Mouse (Mus musculus): ENCODE results near the gene Slc22a17. TPM values are rescaled to one million over a fixed set of nuclear protein-coding genes. Genes with fewer than 3 reads are reported as not detected.

The Slc22a17 gene
- polyA plus RNA-seq, 1 experiment, result 0.01 TPM

GRCm38 (mm10) chr14:54868026-54868425 lies 44.9 kb downstream of the Slc22a17 start:
- TF ChIP-seq TAL1 (IDR thresholded peaks at IDR 0.05; ENCODE audit: low read length) (no peak), GATA1 (IDR thresholded peaks at IDR 0.05; ENCODE audit: low read length) (no peak)
- Histone ChIP-seq H3K27me3 (ENCODE audit: control insufficient read depth) (no peaks in the 10 kb centered on the region), H3K4me1 (ENCODE audit: control insufficient read depth) (peaks cover 16% of the 10 kb centered on the region), H3K9me3 (ENCODE audit: control insufficient read depth, low read length) (no peaks in the 10 kb centered on the region; the same call in 1 of the 2 replicates), H3K4me3 (replicated peaks) (no peak overlapping the region), H3K36me3 (ENCODE audit: control insufficient read depth) (no peaks in the 10 kb centered on the region)

- TF ChIP-seq TAL1 (IDR thresholded peaks at IDR 0.05; ENCODE audit: low read length) (no peak), GATA1 (IDR thresholded peaks at IDR 0.05; ENCODE audit: low read length) (no peak)
- no peak overlapping the region for H3K4me3 ChIP-seq (replicated peaks)
- H3K27me3 ChIP-seq (ENCODE audit: control insufficient read depth), result no peaks in the 10 kb centered on the region
- no peaks in the 10 kb centered on the region; the same call in 1 of the 2 replicates for H3K9me3 ChIP-seq (ENCODE audit: control insufficient read depth, low read length)
- peaks cover 16% of the 10 kb centered on the region for H3K4me1 ChIP-seq (ENCODE audit: control insufficient read depth)
- H3K36me3 ChIP-seq (ENCODE audit: control insufficient read depth), result no peaks in the 10 kb centered on the region
Measured at GRCm38 (mm10) chr14:54866936-54867335, 46.0 kb downstream of the Slc22a17 start.

GRCm38 (mm10) chr14:54866268-54866667 lies 46.7 kb downstream of the Slc22a17 start:
- no peaks in the 10 kb centered on the region for H3K27me3 ChIP-seq (ENCODE audit: control insufficient read depth)
- H3K4me1 ChIP-seq (ENCODE audit: control insufficient read depth), result peaks cover 16% of the 10 kb centered on the region
- no peaks in the 10 kb centered on the region for H3K36me3 ChIP-seq (ENCODE audit: control insufficient read depth)
- TF ChIP-seq TAL1 (IDR thresholded peaks at IDR 0.05; ENCODE audit: low read length), result no peak
- TF ChIP-seq GATA1 (IDR thresholded peaks at IDR 0.05; ENCODE audit: low read length), result no peak
- no peaks in the 10 kb centered on the region; the same call in 1 of the 2 replicates for H3K9me3 ChIP-seq (ENCODE audit: control insufficient read depth, low read length)
- H3K4me3 ChIP-seq (replicated peaks), result no peak overlapping the region

GRCm38 (mm10) chr14:54865626-54866025 lies 47.3 kb downstream of the Slc22a17 start:
- Histone ChIP-seq H3K4me1 (ENCODE audit: control insufficient read depth) (peaks cover 16% of the 10 kb centered on the region), H3K4me3 (replicated peaks) (no peak overlapping the region), H3K36me3 (ENCODE audit: control insufficient read depth) (no peaks in the 10 kb centered on the region), H3K9me3 (ENCODE audit: control insufficient read depth, low read length) (no peaks in the 10 kb centered on the region; the same call in 1 of the 2 replicates), H3K27me3 (ENCODE audit: control insufficient read depth) (no peaks in the 10 kb centered on the region)
- no peak for TF ChIP-seq GATA1 (IDR thresholded peaks at IDR 0.05; ENCODE audit: low read length)
- TF ChIP-seq TAL1 (IDR thresholded peaks at IDR 0.05; ENCODE audit: low read length), result no peak

- Histone ChIP-seq H3K27me3 (ENCODE audit: control insufficient read depth) (no peaks in the 10 kb centered on the region), H3K36me3 (ENCODE audit: control insufficient read depth) (no peaks in the 10 kb centered on the region), H3K9me3 (ENCODE audit: control insufficient read depth, low read length) (no peaks in the 10 kb centered on the region; the same call in 1 of the 2 replicates), H3K4me3 (replicated peaks) (peak overlapping the region; percentile 81), H3K4me1 (ENCODE audit: control insufficient read depth) (peaks cover 16% of the 10 kb centered on the region)
- TF ChIP-seq GATA1 (IDR thresholded peaks at IDR 0.05; ENCODE audit: low read length) (no peak), TAL1 (IDR thresholded peaks at IDR 0.05; ENCODE audit: low read length) (no peak)
Measured at GRCm38 (mm10) chr14:54864313-54865036, 48.5 kb downstream of the Slc22a17 start.

GRCm38 (mm10) chr14:54863501-54864312 lies 49.2 kb downstream of the Slc22a17 start:
- H3K4me3 ChIP-seq (replicated peaks), result peak overlapping the region; percentile 81
- no peak for TF ChIP-seq GATA1 (IDR thresholded peaks at IDR 0.05; ENCODE audit: low read length)
- TF ChIP-seq TAL1 (IDR thresholded peaks at IDR 0.05; ENCODE audit: low read length), result no peak
- H3K27me3 ChIP-seq (ENCODE audit: control insufficient read depth), result no peaks in the 10 kb centered on the region
- no peaks in the 10 kb centered on the region; the same call in 1 of the 2 replicates for H3K9me3 ChIP-seq (ENCODE audit: control insufficient read depth, low read length)
- H3K4me1 ChIP-seq (ENCODE audit: control insufficient read depth), result peaks cover 16% of the 10 kb centered on the region
- H3K36me3 ChIP-seq (ENCODE audit: control insufficient read depth), result no peaks in the 10 kb centered on the region

GRCm38 (mm10) chr14:54860511-54860910 lies 52.4 kb downstream of the Slc22a17 start:
- Histone ChIP-seq H3K9me3 (ENCODE audit: control insufficient read depth, low read length) (no peaks in the 10 kb centered on the region), H3K4me1 (ENCODE audit: control insufficient read depth) (peaks cover 16% of the 10 kb centered on the region), H3K36me3 (ENCODE audit: control insufficient read depth) (no peaks in the 10 kb centered on the region), H3K27me3 (ENCODE audit: control insufficient read depth) (no peaks in the 10 kb centered on the region), H3K4me3 (replicated peaks) (no peak overlapping the region)
- no peak for TF ChIP-seq TAL1 (IDR thresholded peaks at IDR 0.05; ENCODE audit: low read length)
- no peak for TF ChIP-seq GATA1 (IDR thresholded peaks at IDR 0.05; ENCODE audit: low read length)

GRCm38 (mm10) chr14:54857891-54858290 lies 55.0 kb downstream of the Slc22a17 start:
- Histone ChIP-seq H3K9me3 (ENCODE audit: control insufficient read depth, low read length) (no peaks in the 10 kb centered on the region), H3K27me3 (ENCODE audit: control insufficient read depth) (no peaks in the 10 kb centered on the region), H3K36me3 (ENCODE audit: control insufficient read depth) (no peaks in the 10 kb centered on the region), H3K4me1 (ENCODE audit: control insufficient read depth) (no peaks in the 10 kb centered on the region), H3K4me3 (replicated peaks) (no peak overlapping the region)
- no peak for TF ChIP-seq GATA1 (IDR thresholded peaks at IDR 0.05; ENCODE audit: low read length)
- TF ChIP-seq TAL1 (IDR thresholded peaks at IDR 0.05; ENCODE audit: low read length), result no peak

GRCm38 (mm10) chr14:54856703-54857102 lies 56.2 kb downstream of the Slc22a17 start:
- Histone ChIP-seq H3K4me3 (replicated peaks) (no peak overlapping the region), H3K36me3 (ENCODE audit: control insufficient read depth) (no peaks in the 10 kb centered on the region), H3K9me3 (ENCODE audit: control insufficient read depth, low read length) (no peaks in the 10 kb centered on the region), H3K27me3 (ENCODE audit: control insufficient read depth) (no peaks in the 10 kb centered on the region), H3K4me1 (ENCODE audit: control insufficient read depth) (no peaks in the 10 kb centered on the region)
- TF ChIP-seq TAL1 (IDR thresholded peaks at IDR 0.05; ENCODE audit: low read length) (no peak), GATA1 (IDR thresholded peaks at IDR 0.05; ENCODE audit: low read length) (no peak)

Other genes with a start within 250 kb of the Slc22a17 start
- gene 1700123O20Rik, start 226.9 kb downstream of the Slc22a17 start, polyA plus RNA-seq (2012), result 4.9 and 7.8 TPM in 2 replicates
- 38.2 and 40.2 TPM in 2 replicates for gene Acin1, start 226.2 kb downstream of the Slc22a17 start, polyA plus RNA-seq (2012)
- gene Gm29776, start 214.3 kb downstream of the Slc22a17 start, polyA plus RNA-seq (2012), result not detected in 2 replicates
- 0.05 and 0.24 TPM in 2 replicates for gene Cebpe, start 201.0 kb downstream of the Slc22a17 start, polyA plus RNA-seq (2012)
- gene Slc7a8, start 131.2 kb downstream of the Slc22a17 start, polyA plus RNA-seq (2012), result 0.25 TPM in 2 replicates
- not detected in 2 replicates for gene Rnf212b, start 99.0 kb downstream of the Slc22a17 start, polyA plus RNA-seq (2012)
- gene Homez, start 42.2 kb downstream of the Slc22a17 start, polyA plus RNA-seq (2012), result not detected in 2 replicates
- gene Ppp1r3e, start 35.6 kb downstream of the Slc22a17 start, polyA plus RNA-seq (2012), result 0.02 TPM in 1 of 2 replicates, not detected in the other
- gene Bcl2l2, start 29.8 kb downstream of the Slc22a17 start, polyA plus RNA-seq (2012), result 0.66 and 0.95 TPM in 2 replicates
- 0.05 and 0.14 TPM in 2 replicates for gene Gm20521, start 29.7 kb downstream of the Slc22a17 start, polyA plus RNA-seq (2012)
- gene Pabpn1, start 20.6 kb downstream of the Slc22a17 start, polyA plus RNA-seq (2012), result 27.8 and 29.0 TPM in 2 replicates
- gene Efs, start 13.0 kb upstream of the Slc22a17 start, polyA plus RNA-seq (2012), result 0.05 TPM in 1 of 2 replicates, not detected in the other
- not detected in 2 replicates for gene Il25, start 19.6 kb upstream of the Slc22a17 start, polyA plus RNA-seq (2012)
- not detected in 2 replicates for gene Cmtm5, start 23.1 kb upstream of the Slc22a17 start, polyA plus RNA-seq (2012)
- not detected in 2 replicates for gene Myh6, start 53.8 kb upstream of the Slc22a17 start, polyA plus RNA-seq (2012)
- not detected in 2 replicates for gene Gm17428, start 63.8 kb upstream of the Slc22a17 start, polyA plus RNA-seq (2012)
- gene Myh7, start 81.5 kb upstream of the Slc22a17 start, polyA plus RNA-seq (2012), result not detected in 2 replicates
- 2.8 and 3.1 TPM in 2 replicates for gene Ngdn, start 102.3 kb upstream of the Slc22a17 start, polyA plus RNA-seq (2012)
- gene Zfhx2, start 179.2 kb upstream of the Slc22a17 start, polyA plus RNA-seq (2012), result 0.06 TPM in 2 replicates
- 0.02 and 0.04 TPM in 2 replicates for gene Thtpa, start 181.7 kb upstream of the Slc22a17 start, polyA plus RNA-seq (2012)
- 1.7 and 2.4 TPM in 2 replicates for gene Ap1g2, start 193.5 kb upstream of the Slc22a17 start, polyA plus RNA-seq (2012)
- 0.02 TPM in 1 of 2 replicates, not detected in the other for gene Jph4, start 203.8 kb upstream of the Slc22a17 start, polyA plus RNA-seq (2012)

Data from erythroblast, embryonic 14.5 days (primary cell).